Mouse (Mus musculus): ENCODE data around the gene Cpeb1. TPM values are rescaled to one million over a fixed set of nuclear protein-coding genes. Genes with fewer than 3 reads are reported as not detected.

Gene Cpeb1
- total RNA-seq, 1 experiment from 2014 or later: not detected

Other genes starting within 250 kb of the Cpeb1 start
- 9.5 and 9.8 TPM in 2 replicates for gene Pde8a, start 241.9 kb downstream of the Cpeb1 start, total RNA-seq (2017)
- 1,002 and 1,046 TPM in 2 replicates for gene Rps17, start 110.2 kb downstream of the Cpeb1 start, total RNA-seq (2017)
- not detected in 2 replicates for gene Ap3b2, start 38.5 kb upstream of the Cpeb1 start, total RNA-seq (2017)
- not detected in 2 replicates for gene BC048679, start 42.8 kb upstream of the Cpeb1 start, total RNA-seq (2017)
- 0.25 and 0.35 TPM in 2 replicates for gene Fsd2, start 111.5 kb upstream of the Cpeb1 start, total RNA-seq (2017)
- gene Whamm, start 115.8 kb upstream of the Cpeb1 start, total RNA-seq (2017): 36.2 and 44.9 TPM in 2 replicates

Measured in neutrophil, adult 5-6 weeks (primary cell).